Mouse (Mus musculus) thymus, adult 2 months (tissue): ENCODE results near the gene Abcc6.

ENCODE experiments used
- CTCF ChIP-seq: fragments of 200-500 bp; IDR thresholded peaks from 2 replicates; pipeline ENCODE4 v1.5.1; 2012; ENCODE audit warnings: mild to moderate bottlenecking, control low read depth, low read length, moderate library complexity, borderline replicate concordance; ENCODE audit not compliant: control insufficient read depth, poor library complexity, insufficient read depth; ENCODE audit errors: extremely low read depth
- POLR2A ChIP-seq: fragments of 200-500 bp; IDR thresholded peaks from 2 replicates; pipeline ENCODE4 v1.6.1; 2012; ENCODE audit warnings: mild to moderate bottlenecking, low read length, control low read depth, moderate library complexity; ENCODE audit not compliant: control insufficient read depth, poor library complexity, insufficient read depth; ENCODE audit errors: extremely low read depth

DNA sequence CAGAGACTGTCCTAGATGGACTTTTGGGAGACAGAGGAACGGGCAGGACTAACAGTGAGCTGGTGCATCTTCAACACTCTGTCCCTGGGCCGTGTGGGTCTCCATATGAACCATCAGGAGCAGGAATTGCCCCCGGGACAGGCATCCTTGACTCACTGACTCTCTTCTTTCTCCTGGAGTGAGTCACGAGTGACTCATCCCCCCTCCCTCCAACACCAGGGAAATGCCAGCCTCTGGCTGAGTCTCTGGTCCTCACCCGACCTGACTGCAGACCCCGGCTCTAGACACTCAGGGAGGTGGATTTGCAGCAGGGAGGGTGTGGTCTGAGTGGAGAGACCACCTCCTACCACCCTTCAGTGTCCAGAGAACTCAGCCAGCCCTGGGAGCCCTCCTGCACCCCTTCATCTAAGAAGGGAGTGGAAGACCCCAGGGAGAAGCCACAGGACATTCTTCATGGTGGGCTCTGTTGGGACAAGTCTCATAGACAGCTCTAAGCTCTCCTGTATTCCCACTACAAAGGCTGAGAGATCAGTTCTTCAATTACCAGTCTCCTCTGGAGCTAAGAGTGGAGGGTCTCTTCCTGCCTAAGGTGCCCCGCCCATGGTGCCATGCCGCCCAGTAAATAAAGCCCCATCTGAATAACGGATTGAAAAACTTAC, 109.4 kb downstream of the Abcc6 start:
- no peak for TF ChIP-seq CTCF
- TF ChIP-seq POLR2A: no peak
